ENCODE assay signal across 10 mouse cellular contexts in genomic region chr3:89847596-89847995, GRCm38 (mm10). TPM values are rescaled to one million over a fixed set of nuclear protein-coding genes. Genes with fewer than 3 reads are reported as not detected.
DNase-seq lines count a peak whose midpoint lies in the region; ATAC-seq lines count a peak whose summit lies in the region.
"Had no signal": no experiment of that assay in that cellular context is flagged by ENCODE, and none has a peak within 500 bp of the region (broad histone marks: within the 10 kb centered on the region; RNA-seq: fewer than 3 reads in every experiment).

No protein-coding gene starts in this region.

- no peaks in the 10 kb centered on the region for H3K9me3 ChIP-seq in heart, embryonic 10.5 days
- no peaks in the 10 kb centered on the region for H3K9me3 ChIP-seq in heart, embryonic 14.5 days (ENCODE audit: control insufficient read depth, low read length)
- H3K9me3 ChIP-seq: forebrain, embryonic 13.5 days had no signal

- DNase-seq in heart, embryonic 10.5 days (ENCODE audit: low spot score) = no peak
- no peak for DNase-seq in heart, postnatal 14 days
- peak; percentile 82 to 85 for DNase-seq in kidney, postnatal 36 days
- peak; percentile 73 for DNase-seq in lung, postnatal 36 days
- DNase-seq in right cerebral cortex, adult 2 months (ENCODE audit: low spot score in 2 of 2) = no peak
- DNase-seq in ovary, adult 18-20 months (ENCODE audit: low spot score) = no peak
- no peak for DNase-seq in left cerebral cortex, postnatal 14 days (ENCODE audit: low spot score in 2 of 2)
- DNase-seq: cerebellum, adult 9-11 months had no signal

- H3K4me1 ChIP-seq in heart, embryonic 10.5 days = peaks cover 11% of the 10 kb centered on the region; the same call in 1 of the 2 replicates
- no peaks in the 10 kb centered on the region for H3K4me1 ChIP-seq in heart, embryonic 14.5 days (ENCODE audit: control insufficient read depth in 2 of 2, insufficient read depth in 2 of 2, low read length in 2 of 2)
- H3K4me1 ChIP-seq: forebrain, embryonic 13.5 days had no signal

- no peaks in the 10 kb centered on the region for H3K27me3 ChIP-seq in heart, embryonic 10.5 days (ENCODE audit: insufficient read depth, poor library complexity, severe bottlenecking)
- no peaks in the 10 kb centered on the region for H3K27me3 ChIP-seq in heart, embryonic 14.5 days (ENCODE audit: control insufficient read depth, insufficient read depth, low read length)
- H3K27me3 ChIP-seq: forebrain, embryonic 13.5 days had no signal

- peak; percentile 55; the same call in 1 of the 2 replicates for ATAC-seq in heart, embryonic 14.5 days (ENCODE audit: insufficient number of reproducible peaks, insufficient read depth, low FRiP score, low read depth)
- ATAC-seq: forebrain, embryonic 13.5 days had no signal

- 71% methylated on average over 6 of the region's 6 CpGs for WGBS in heart, embryonic 10.5 days
- 64% methylated on average over 6 of the region's 6 CpGs for WGBS in heart, embryonic 14.5 days

- H3K9ac ChIP-seq in heart, embryonic 14.5 days (ENCODE audit: low read length) = no peak overlapping the region
- H3K9ac ChIP-seq: forebrain, embryonic 13.5 days had no signal

- intact Hi-C loops in heart, postnatal 14 days (cut with DNase I) = no loop called here
- intact Hi-C loops in left cerebral cortex, postnatal 14 days (cut with DNase I) = no loop called here

- H3K4me2 ChIP-seq in heart, embryonic 14.5 days (ENCODE audit: low read length) = no peak overlapping the region
- H3K4me2 ChIP-seq: forebrain, embryonic 13.5 days had no signal

- H3K27ac ChIP-seq in heart, embryonic 10.5 days = peak overlapping the region; percentile 49
- peak overlapping the region; percentile 70 to 79 for H3K27ac ChIP-seq in heart, embryonic 14.5 days (replicated peaks in 1 of 2; ENCODE audit: control insufficient read depth in 1 of 2, insufficient read depth in 1 of 2, low read depth in 2 of 2, low read length in 2 of 2)
- H3K27ac ChIP-seq: forebrain, embryonic 13.5 days had no signal

- peaks cover 18% of the 10 kb centered on the region for H3K36me3 ChIP-seq in heart, embryonic 10.5 days
- H3K36me3 ChIP-seq in heart, embryonic 14.5 days (ENCODE audit: control insufficient read depth, insufficient read depth, low read length) = peaks cover 19% of the 10 kb centered on the region; the same call in 1 of the 2 replicates

- no peak overlapping the region for H3K4me3 ChIP-seq in heart, embryonic 10.5 days
- H3K4me3 ChIP-seq in heart, embryonic 14.5 days (ENCODE audit: control insufficient read depth in 1 of 2, insufficient read depth in 1 of 2, low read depth in 1 of 2, low read length in 2 of 2) = no peak overlapping the region
- H3K4me3 ChIP-seq: forebrain, embryonic 13.5 days had no signal

RNA-seq across cellular contexts. Expression of gene She, which starts 16.4 kb away (rescaled TPM):
- 5.4 and 5.9 TPM in 2 replicates for polyA plus RNA-seq in heart, embryonic 10.5 days (2016; fragmentation: Nextera tagmentation; extraction: Ambion mirVana)
- total RNA-seq in heart, postnatal 14 days (2021) = 10 to 100 TPM; 18.1 TPM
- polyA plus RNA-seq in heart, embryonic 14.5 days (2014; fragmentation: Nextera tagmentation; extraction: Ambion mirVana) = 8.9 and 9.0 TPM in 2 replicates
- total RNA-seq in left cerebral cortex, postnatal 14 days (2021) = 1 to 10 TPM; 3.6 to 3.7 TPM

Comparison
In these comparisons a context has a peak if more than half of its experiments do, and no peak if none do; other contexts are left out.
1. DNase-seq: peak in kidney, postnatal 36 days (2 of 2) and lung, postnatal 36 days (single experiment); none in heart, embryonic 10.5 days (single experiment), heart, postnatal 14 days (0 of 2), right cerebral cortex, adult 2 months (0 of 2), ovary, adult 18-20 months (single experiment) and left cerebral cortex, postnatal 14 days (0 of 2).
2. RNA of gene She, which starts 16.4 kb away (total RNA-seq): 18.1 TPM in heart, postnatal 14 days; 3.6 to 3.7 TPM in left cerebral cortex, postnatal 14 days; every median in the first group is over 4 times any median in the second.